In the genomic region with DNA sequence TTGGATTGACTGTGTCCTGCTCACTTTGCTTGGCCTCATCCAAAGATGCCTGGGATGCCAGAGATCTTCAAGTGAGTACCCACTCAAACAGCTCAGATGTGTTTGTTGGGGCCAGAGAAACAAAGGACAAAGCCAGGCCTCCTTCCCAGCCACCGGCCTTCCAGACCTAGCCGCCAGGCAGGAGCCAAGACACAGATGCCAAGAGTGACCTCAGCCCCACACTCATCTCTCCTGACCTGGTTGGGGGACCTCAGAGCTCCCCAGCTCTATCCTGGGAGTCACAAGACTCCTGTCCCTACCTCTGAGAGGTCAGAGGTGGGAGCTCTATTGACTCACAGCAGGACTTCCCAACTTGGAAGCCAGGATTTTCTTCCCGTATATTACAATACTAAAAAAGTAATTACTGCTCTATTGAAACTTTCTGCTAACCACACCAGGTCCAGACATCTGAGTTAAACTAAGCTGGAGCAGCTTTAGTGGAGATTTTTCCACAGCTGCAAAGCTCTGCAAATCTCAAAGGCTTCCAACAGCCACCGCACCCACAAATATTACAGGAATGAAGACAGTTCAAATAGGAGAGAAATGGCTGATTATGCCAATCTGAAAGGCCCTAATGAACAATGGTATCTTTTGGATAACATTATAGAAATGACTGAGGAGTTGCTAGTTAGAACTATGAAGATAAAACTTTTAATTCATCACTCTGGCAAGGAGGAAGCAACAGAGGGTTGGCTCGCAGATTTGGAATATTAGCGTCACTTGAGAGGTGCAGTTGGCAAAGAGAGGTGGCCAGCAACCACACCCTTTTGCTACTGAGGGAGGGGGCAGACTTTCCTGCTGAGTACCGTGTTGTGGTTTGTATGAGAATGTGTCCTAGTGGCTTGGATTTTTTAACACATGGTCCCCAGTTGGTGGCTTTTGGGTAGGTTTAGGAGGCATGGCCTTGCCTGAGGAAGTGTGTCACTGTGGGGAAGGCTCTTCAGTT, we compare ENCODE assay signal across 13 mouse cellular contexts.
A peak's percentile ranks its signal among the peaks of the same experiment; 100 is the strongest.
DNase-seq lines count a peak whose midpoint lies in the region; ATAC-seq lines count a peak whose summit lies in the region.
"Had no signal": no experiment of that assay in that cellular context is flagged by ENCODE, and none has a peak within 500 bp of the region (broad histone marks: within the 10 kb centered on the region; RNA-seq: fewer than 3 reads in every experiment).

No protein-coding gene starts in this region.

- ATAC-seq in heart, embryonic 11.5 days (replicated peaks; ENCODE audit: insufficient number of reproducible peaks, low FRiP score, low TSS enrichment), result no peak
- no peak for ATAC-seq in limb, embryonic 15.5 days (ENCODE audit: insufficient number of reproducible peaks, low FRiP score, low TSS enrichment, low read depth)
- ATAC-seq: midbrain, embryonic 15.5 days had no signal

- no peaks in the 10 kb centered on the region for H3K36me3 ChIP-seq in heart, embryonic 11.5 days (ENCODE audit: control insufficient read depth, insufficient read depth, low read length)
- no peaks in the 10 kb centered on the region for H3K36me3 ChIP-seq in limb, embryonic 15.5 days
- H3K36me3 ChIP-seq: limb, embryonic 13.5 days; midbrain, embryonic 15.5 days had no signal

- H3K9ac ChIP-seq in heart, embryonic 11.5 days (ENCODE audit: low read depth, low read length), result no peak overlapping the region
- no peak overlapping the region for H3K9ac ChIP-seq in limb, embryonic 15.5 days
- H3K9ac ChIP-seq: limb, embryonic 13.5 days; midbrain, embryonic 15.5 days had no signal

- no peaks in the 10 kb centered on the region for H3K4me1 ChIP-seq in heart, embryonic 11.5 days (ENCODE audit: control insufficient read depth, insufficient read depth, low read length)
- H3K4me1 ChIP-seq in limb, embryonic 15.5 days, result peaks cover 9% of the 10 kb centered on the region; the same call in 1 of the 2 replicates

- no peak overlapping the region for H3K4me3 ChIP-seq in heart, embryonic 11.5 days (ENCODE audit: low read depth, low read length)
- H3K4me3 ChIP-seq in limb, embryonic 15.5 days, result no peak overlapping the region
- H3K4me3 ChIP-seq: limb, embryonic 13.5 days; midbrain, embryonic 15.5 days had no signal

- H3K27me3 ChIP-seq in heart, embryonic 11.5 days (ENCODE audit: control insufficient read depth, insufficient read depth, low read length), result no peaks in the 10 kb centered on the region
- H3K27me3 ChIP-seq in limb, embryonic 15.5 days, result no peaks in the 10 kb centered on the region
- H3K27me3 ChIP-seq: limb, embryonic 13.5 days; midbrain, embryonic 15.5 days had no signal

- no peak overlapping the region for H3K27ac ChIP-seq in heart, embryonic 11.5 days (ENCODE audit: low read depth, low read length)
- H3K27ac ChIP-seq in limb, embryonic 15.5 days, result peak overlapping the region; percentile 82
- H3K27ac ChIP-seq: kidney, postnatal 0 days; limb, embryonic 13.5 days; midbrain, embryonic 15.5 days had no signal

- DNase-seq in heart, adult 11 months, result peak; percentile 96
- DNase-seq in fibroblast of lung, adult 2 months (ENCODE audit: low read depth), result peak; percentile 87
- DNase-seq in heart, adult 8-10 months (ENCODE audit: low spot score), result peak; percentile 26
- DNase-seq in frontal cortex, postnatal 10 days (ENCODE audit: low spot score in 2 of 2), result no peak
- no peak for DNase-seq in embryo, embryonic 10.5 days (ENCODE audit: low spot score)
- DNase-seq in ovary, postnatal 10 days (ENCODE audit: low spot score), result no peak
- DNase-seq: cerebellum, postnatal 25 days; lung, adult 2 months had no signal

- H3K9me3 ChIP-seq in heart, embryonic 11.5 days (replicated peaks; ENCODE audit: control insufficient read depth, low read length), result no peaks in the 10 kb centered on the region
- H3K9me3 ChIP-seq in limb, embryonic 15.5 days, result no peaks in the 10 kb centered on the region
- H3K9me3 ChIP-seq: limb, embryonic 13.5 days; midbrain, embryonic 15.5 days had no signal

- no peak overlapping the region for H3K4me2 ChIP-seq in heart, embryonic 11.5 days
- H3K4me2 ChIP-seq in limb, embryonic 15.5 days, result no peak overlapping the region
- H3K4me2 ChIP-seq: limb, embryonic 13.5 days; midbrain, embryonic 15.5 days had no signal

- WGBS in heart, embryonic 11.5 days (ENCODE audit: insufficient replicate concordance), result 79% methylated on average over 7 of the region's 7 CpGs
- WGBS in limb, embryonic 15.5 days, result 57% methylated on average over 7 of the region's 7 CpGs

Comparison
In these comparisons a context has a peak if more than half of its experiments do, and no peak if none do; other contexts are left out.
1. DNase-seq: peak in heart, adult 11 months (single experiment), fibroblast of lung, adult 2 months (single experiment) and heart, adult 8-10 months (single experiment); none in frontal cortex, postnatal 10 days (0 of 2), embryo, embryonic 10.5 days (single experiment) and ovary, postnatal 10 days (single experiment).